Mouse (Mus musculus) lung, adult 2 months (tissue): ENCODE data around the gene Smpd3.

Source experiments
- CTCF ChIP-seq: fragments of 200-500 bp; IDR thresholded peaks from 2 replicates; pipeline ENCODE4 v1.5.1; 2011; ENCODE audit warnings: mild to moderate bottlenecking, low read length, control low read depth; ENCODE audit not compliant: insufficient read depth
- POLR2A ChIP-seq: fragments of 200-500 bp; IDR thresholded peaks from 2 replicates; pipeline ENCODE4 v1.6.1; 2011; ENCODE audit warnings: low read depth, mild to moderate bottlenecking, control low read depth, low read length, borderline replicate concordance; ENCODE audit errors: extremely low read depth

DNA sequence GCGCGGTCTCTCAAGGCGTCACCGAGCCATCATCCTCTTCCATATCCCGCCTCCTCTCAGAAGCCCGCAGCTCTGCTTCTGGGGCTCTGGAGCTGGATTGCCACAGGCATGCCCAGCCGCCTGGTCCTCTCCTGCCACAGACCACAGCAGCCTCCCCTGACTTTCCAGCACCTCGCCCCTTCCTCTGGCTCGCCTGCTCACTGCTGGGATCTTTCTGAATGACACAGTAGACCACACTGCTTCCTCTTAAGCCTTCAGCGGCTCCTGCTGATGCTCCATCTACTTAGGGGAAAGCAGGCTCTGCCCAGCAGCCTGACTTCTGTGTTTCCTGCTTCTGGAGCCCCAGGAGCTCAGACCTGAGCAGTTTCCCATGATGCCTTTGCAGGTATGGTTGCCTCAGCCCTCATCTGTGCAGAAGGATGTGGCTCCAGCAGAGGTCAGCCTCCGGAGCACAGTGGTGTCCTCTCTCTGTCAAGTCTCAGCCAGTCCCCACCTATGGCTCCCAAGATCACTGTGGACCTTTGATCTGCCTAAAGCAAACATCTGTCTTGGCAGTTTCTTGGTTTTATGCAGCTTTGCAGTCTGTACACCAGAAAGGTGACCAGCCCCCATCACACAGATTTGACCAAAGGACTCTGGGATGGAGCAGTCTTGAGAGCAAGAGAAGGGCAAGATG lies 59.3 kb downstream of the Smpd3 start:
- TF ChIP-seq CTCF (no peak), POLR2A (no peak)
